Mouse (Mus musculus) MEL (cell line): ENCODE data around the gene Lmf2. TPM values are rescaled to one million over a fixed set of nuclear protein-coding genes. Genes with fewer than 3 reads are reported as not detected.

Experiments used
- DNase-seq: peaks from one replicate; pipeline ENCODE4 v3.0.0; 2011; ENCODE audit warnings: low read depth, low spot score
- H3K27ac ChIP-seq: 2 replicates; pipeline ENCODE4 v1.5.1; 2012; ENCODE audit warnings: low read depth, mild to moderate bottlenecking, control low read depth, low read length, moderate library complexity; ENCODE audit not compliant: control insufficient read depth
- H3K27me3 ChIP-seq, 2 experiments: fragments of 150-350 bp in 1 of 2; sonication (generic) in 1 of 2; 2 replicates each; pipeline ENCODE4 v1.6.1; 2012; ENCODE audit warnings: low read length in 2 of 2, mild to moderate bottlenecking in 2 of 2, improper control_type of control experiment in 1 of 2, moderate library complexity in 1 of 2; ENCODE audit not compliant: insufficient read depth in 2 of 2, control insufficient read depth in 1 of 2
- H3K36me3 ChIP-seq, 2 experiments: 2 replicates each; pipeline ENCODE4 v1.6.1; 2012 to 2014; ENCODE audit warnings: low read length in 2 of 2, improper control_type of control experiment in 1 of 2, inconsistent platforms in 1 of 2, mild to moderate bottlenecking in 1 of 2; ENCODE audit not compliant: insufficient read depth in 2 of 2, control insufficient read depth in 1 of 2
- H3K4me1 ChIP-seq, 2 experiments: fragments of 150-350 bp in 1 of 2; sonication (generic) in 1 of 2; 2 replicates each; pipeline ENCODE4 v1.6.1; 2012; ENCODE audit warnings: low read length in 2 of 2, improper control_type of control experiment in 1 of 2, mild to moderate bottlenecking in 1 of 2; ENCODE audit not compliant: insufficient read depth in 2 of 2, control insufficient read depth in 1 of 2
- H3K4me3 ChIP-seq, 2 experiments: fragments of 150-350 bp in 1 of 2; sonication (generic) in 1 of 2; 2 replicates each; pipeline ENCODE4 v1.5.1; 2012; ENCODE audit warnings: low read depth in 2 of 2, low read length in 2 of 2, mild to moderate bottlenecking in 2 of 2, moderate library complexity in 2 of 2, control low read depth in 1 of 2, improper control_type of control experiment in 1 of 2; ENCODE audit not compliant: control insufficient read depth in 1 of 2, insufficient read depth in 1 of 2
- H3K79me2 ChIP-seq: 2 replicates; pipeline ENCODE4 v1.6.1; 2012; ENCODE audit warnings: mild to moderate bottlenecking, low read length, moderate library complexity; ENCODE audit not compliant: control insufficient read depth, poor library complexity, insufficient read depth
- H3K9ac ChIP-seq: 2 replicates; pipeline ENCODE4 v1.6.1; 2012; ENCODE audit warnings: low read depth, mild to moderate bottlenecking, control low read depth, low read length, moderate library complexity; ENCODE audit not compliant: control insufficient read depth, poor library complexity, severe bottlenecking
- H3K9me3 ChIP-seq: fragments of 150-350 bp; sonication (generic); replicated peaks from 2 replicates; pipeline ENCODE4 v1.6.1; 2012; ENCODE audit warnings: mild to moderate bottlenecking, low read length, improper control_type of control experiment, moderate library complexity; ENCODE audit not compliant: insufficient read depth
- BHLHE40 ChIP-seq: IDR thresholded peaks from 2 replicates; pipeline ENCODE4 v1.6.1; 2012; ENCODE audit warnings: low read depth, mild to moderate bottlenecking, inconsistent platforms, low read length, improper control_type of control experiment, borderline replicate concordance
- CHD2 ChIP-seq: IDR thresholded peaks from 2 replicates; pipeline ENCODE4 v1.6.1; 2011; ENCODE audit warnings: low read length, improper control_type of control experiment
- CTCF ChIP-seq, 3 experiments: IDR thresholded peaks in 2 of 3; conservative IDR thresholded peaks in 1 of 3; 2 replicates each; pipeline ENCODE4 v1.5.1; 2011 to 2012; ENCODE audit warnings: low read length in 3 of 3, low read depth in 2 of 3, mild to moderate bottlenecking in 2 of 3, improper control_type of control experiment in 1 of 3, inconsistent platforms in 1 of 3, mixed read lengths in 1 of 3, moderate library complexity in 1 of 3; ENCODE audit not compliant: control insufficient read depth in 1 of 3, insufficient read depth in 1 of 3, poor library complexity in 1 of 3, severe bottlenecking in 1 of 3
- ETS1 ChIP-seq: IDR thresholded peaks from 2 replicates; pipeline ENCODE4 v1.6.1; 2012; ENCODE audit warnings: low read depth, mild to moderate bottlenecking, inconsistent platforms, low read length, improper control_type of control experiment, moderate library complexity
- GABPA ChIP-seq: IDR thresholded peaks from 2 replicates; pipeline ENCODE4 v1.6.1; 2012; ENCODE audit warnings: low read depth, mild to moderate bottlenecking, inconsistent platforms, low read length, improper control_type of control experiment, moderate library complexity
- JUND ChIP-seq: IDR thresholded peaks from 2 replicates; pipeline ENCODE4 v1.6.1; 2011; ENCODE audit warnings: low read depth, mild to moderate bottlenecking, improper control_type of control experiment, low read length
- MAX ChIP-seq: IDR thresholded peaks from 2 replicates; pipeline ENCODE4 v1.6.1; 2011; ENCODE audit warnings: low read length, improper control_type of control experiment
- MEF2A ChIP-seq: IDR thresholded peaks from 2 replicates; pipeline ENCODE4 v1.6.1; 2014; ENCODE audit warnings: low read depth, mild to moderate bottlenecking, inconsistent platforms, low read length, improper control_type of control experiment; ENCODE audit not compliant: poor library complexity, insufficient replicate concordance, severe bottlenecking; ENCODE audit errors: extremely low read depth
- MXI1 ChIP-seq: IDR thresholded peaks from 2 replicates; pipeline ENCODE4 v1.6.1; 2011; ENCODE audit warnings: mild to moderate bottlenecking, low read depth, low read length, improper control_type of control experiment
- MYB ChIP-seq: IDR thresholded peaks from 2 replicates; pipeline ENCODE4 v1.6.1; 2011; ENCODE audit warnings: mild to moderate bottlenecking, low read depth, low read length, improper control_type of control experiment
- MYC ChIP-seq: IDR thresholded peaks from 2 replicates; pipeline ENCODE4 v1.6.1; 2011; ENCODE audit warnings: low read depth, mild to moderate bottlenecking, low read length, improper control_type of control experiment, moderate library complexity
- NRF1 ChIP-seq: IDR thresholded peaks from 2 replicates; pipeline ENCODE4 v1.6.1; 2014; ENCODE audit warnings: low read depth, mild to moderate bottlenecking, inconsistent platforms, low read length, improper control_type of control experiment, moderate library complexity; ENCODE audit not compliant: poor library complexity, insufficient read depth, severe bottlenecking
- POLR2AphosphoS2 ChIP-seq: IDR thresholded peaks from 2 replicates; pipeline ENCODE4 v1.6.1; 2011; ENCODE audit warnings: low read length, improper control_type of control experiment
- POLR2AphosphoS5 ChIP-seq: IDR thresholded peaks from 2 replicates; pipeline ENCODE4 v1.6.1; 2012; ENCODE audit warnings: low read depth, borderline replicate concordance, mild to moderate bottlenecking, inconsistent platforms, low read length, moderate library complexity, mixed read lengths
- RAD21 ChIP-seq: IDR thresholded peaks from 2 replicates; pipeline ENCODE4 v1.6.1; 2011; ENCODE audit warnings: mild to moderate bottlenecking, low read depth, low read length, improper control_type of control experiment
- SIN3A ChIP-seq: IDR thresholded peaks from 2 replicates; pipeline ENCODE4 v1.6.1; 2012; ENCODE audit warnings: low read length, improper control_type of control experiment, inconsistent platforms
- TBP ChIP-seq: IDR thresholded peaks from 2 replicates; pipeline ENCODE4 v1.8.0; 2011; ENCODE audit warnings: low read depth, low read length, improper control_type of control experiment
- TCF12 ChIP-seq: IDR thresholded peaks from 2 replicates; pipeline ENCODE4 v1.6.1; 2014; ENCODE audit warnings: low read depth, mild to moderate bottlenecking, inconsistent platforms, low read length, improper control_type of control experiment, moderate library complexity
- UBTF ChIP-seq: IDR thresholded peaks from 2 replicates; pipeline ENCODE4 v1.6.1; 2012; ENCODE audit warnings: low read depth, mild to moderate bottlenecking, inconsistent platforms, low read length, improper control_type of control experiment, moderate library complexity, borderline replicate concordance; ENCODE audit not compliant: insufficient read depth
- USF2 ChIP-seq, 2 experiments: IDR thresholded peaks; 2 replicates each; pipeline ENCODE4 v1.6.1; 2011 to 2012; ENCODE audit warnings: improper control_type of control experiment in 2 of 2, low read length in 2 of 2, borderline replicate concordance in 1 of 2, inconsistent platforms in 1 of 2, low read depth in 1 of 2, mild to moderate bottlenecking in 1 of 2; ENCODE audit not compliant: insufficient read depth in 1 of 2
- ZC3H11A ChIP-seq: IDR thresholded peaks from 2 replicates; pipeline ENCODE4 v1.6.1; 2012; ENCODE audit warnings: low read depth, mild to moderate bottlenecking, inconsistent platforms, low read length, improper control_type of control experiment
- ZMIZ1 ChIP-seq: IDR thresholded peaks from 2 replicates; pipeline ENCODE4 v1.6.1; 2012; ENCODE audit warnings: low read depth, mild to moderate bottlenecking, inconsistent platforms, low read length, improper control_type of control experiment, moderate library complexity
- polyA plus RNA-seq, 2 experiments: library from polyadenylated mRNA; stranded (reverse) in 1 of 2; unstranded in 1 of 2; fragments of >175 nt in 1 of 2; fragments of >200 nt in 1 of 2; gene quantifications; 2 replicates each; pipeline versions ENCODE4 v1.2.1 to v1.2.4; 2012; ENCODE audit warnings: low replicate concordance in 2 of 2, low read depth in 1 of 2; ENCODE audit not compliant: insufficient read length in 2 of 2, insufficient read depth in 1 of 2, missing spikeins in 1 of 2
- total RNA-seq: library from RNA; depleted of rRNA; stranded (reverse); fragments of 300-350 nt; gene quantifications from 2 replicates; pipeline ENCODE4 v1.2.3, GENCODE M21; 2012

The Lmf2 gene
- total and polyA plus RNA-seq, 3 experiments: 14.5 to 52.0 TPM; not detected in 1

DNA sequence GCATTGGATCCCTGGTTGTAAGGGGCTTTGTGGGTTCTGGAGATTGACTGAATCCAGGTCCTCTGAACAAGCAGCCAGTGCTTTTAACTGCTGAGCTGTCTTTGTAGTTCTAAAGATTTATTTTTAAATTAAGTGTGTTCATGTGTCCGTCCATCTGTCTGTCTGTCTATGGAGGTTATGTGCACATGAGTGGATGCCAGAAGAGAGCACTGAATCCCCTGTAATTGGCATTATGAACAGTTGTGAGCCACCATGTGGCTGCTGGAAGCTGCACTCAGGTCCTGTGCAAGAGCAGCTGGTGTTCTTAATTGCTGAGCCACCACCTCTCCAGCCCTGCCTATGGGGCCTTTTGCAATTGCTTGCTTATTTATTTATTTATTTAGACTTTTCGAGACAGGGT is 42.7 kb upstream of the Lmf2 start:
- peaks cover 6 to 14% of the 10 kb centered on the region in 2 experiments for H3K4me1 ChIP-seq
- no peak for DNase-seq

DNA sequence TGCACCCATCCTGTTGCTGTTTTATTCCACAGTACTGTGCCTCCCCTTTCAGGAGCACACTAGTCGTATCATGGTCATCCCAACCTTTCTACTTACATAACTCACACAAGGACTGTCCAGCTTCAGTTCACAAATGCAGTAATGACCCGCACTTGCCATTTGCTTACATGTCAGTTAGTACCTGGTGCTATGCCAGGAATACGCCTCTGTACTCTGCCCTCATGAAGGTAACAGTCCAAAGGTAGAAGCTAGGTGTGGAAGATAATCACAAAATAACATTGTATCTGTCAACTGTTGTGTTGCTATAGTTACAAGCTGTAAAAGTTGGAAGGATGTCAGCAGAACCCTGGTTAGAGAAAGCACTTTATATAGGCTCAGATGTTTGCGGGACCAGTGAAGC is 41.4 kb upstream of the Lmf2 start:
- Histone ChIP-seq H3K4me1 (peaks cover 6 to 14% of the 10 kb centered on the region in 2 experiments), H3K27me3 (peaks cover 0 to 5% of the 10 kb centered on the region in 2 experiments; a peak in 1 of 4 replicates), H3K36me3 (peaks cover 0 to 6% of the 10 kb centered on the region in 2 experiments; a peak in 2 of 4 replicates), H3K27ac (no peak overlapping the region), H3K79me2 (no peaks in the 10 kb centered on the region), H3K9ac (no peak overlapping the region), H3K9me3 (no peaks in the 10 kb centered on the region), H3K4me3 (no peak overlapping the region)
- TF ChIP-seq MYC (no peak), CTCF (IDR thresholded peaks at IDR 0.05 in 2 of 3, conservative IDR thresholded peaks at IDR 0.05 in 1 of 3; ENCODE audit: control insufficient read depth in 1 of 3, insufficient read depth in 1 of 3, low read depth in 2 of 3, low read length in 3 of 3, poor library complexity in 1 of 3, severe bottlenecking in 1 of 3) (no peak), ZMIZ1 (no peak), UBTF (no peak), MEF2A (no peak), GABPA (no peak), USF2 (IDR thresholded peaks at IDR 0.05; ENCODE audit: borderline replicate concordance in 1 of 2, insufficient read depth in 1 of 2, low read depth in 1 of 2, low read length in 2 of 2) (no peak), MYB (no peak), POLR2AphosphoS2 (no peak), RAD21 (no peak), CHD2 (no peak), NRF1 (no peak), SIN3A (no peak), JUND (no peak), BHLHE40 (no peak), TBP (no peak), ETS1 (no peak)
- no peak for DNase-seq

More for the DNA sequence above, 42.7 kb upstream of the Lmf2 start:
- H3K36me3 ChIP-seq: peaks cover 0 to 6% of the 10 kb centered on the region in 2 experiments; a peak in 2 of 4 replicates
- H3K27ac ChIP-seq: no peak overlapping the region
- no peak overlapping the region for H3K9ac ChIP-seq
- H3K27me3 ChIP-seq: peaks cover 0 to 5% of the 10 kb centered on the region in 2 experiments; a peak in 1 of 4 replicates
- no peaks in the 10 kb centered on the region for H3K9me3 ChIP-seq
- TF ChIP-seq ZC3H11A: no peak
- no peak for TF ChIP-seq TCF12
- no peak for TF ChIP-seq RAD21
- no peak for TF ChIP-seq BHLHE40
- TF ChIP-seq POLR2AphosphoS5: no peak
- no peak for TF ChIP-seq MXI1
- no peak for TF ChIP-seq MAX
- TF ChIP-seq CTCF (IDR thresholded peaks at IDR 0.05 in 2 of 3, conservative IDR thresholded peaks at IDR 0.05 in 1 of 3; ENCODE audit: control insufficient read depth in 1 of 3, insufficient read depth in 1 of 3, low read depth in 2 of 3, low read length in 3 of 3, poor library complexity in 1 of 3, severe bottlenecking in 1 of 3): no peak
- H3K4me3 ChIP-seq: no peak overlapping the region
- H3K79me2 ChIP-seq: no peaks in the 10 kb centered on the region
